Mouse (Mus musculus) right cerebral cortex, postnatal 4 days (tissue): ENCODE results near the gene 1700007K13Rik.

Experiments
- DNase-seq: peaks from one replicate; pipeline ENCODE4 v3.0.0-alpha.2; 2022

Gene 1700007K13Rik

DNA sequence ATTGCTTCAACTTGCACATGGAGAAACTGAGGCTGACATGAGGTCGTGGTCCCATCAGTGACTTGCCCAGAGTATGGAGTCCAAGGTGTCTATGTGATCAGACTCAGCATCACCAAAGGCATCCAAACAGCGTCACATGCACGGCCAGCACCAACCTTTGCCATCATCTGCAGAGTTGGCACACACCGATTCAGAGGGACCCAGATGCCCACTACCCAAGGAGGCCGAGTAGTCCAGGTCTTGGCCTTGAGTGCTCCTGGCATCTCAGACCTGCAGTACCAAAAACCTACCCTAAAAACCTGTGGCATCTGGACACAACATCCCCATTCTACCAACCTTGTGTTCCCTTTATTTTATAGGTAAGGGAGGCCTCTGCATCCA, 51.4 kb downstream of the 1700007K13Rik start:
- no peak for DNase-seq

DNA sequence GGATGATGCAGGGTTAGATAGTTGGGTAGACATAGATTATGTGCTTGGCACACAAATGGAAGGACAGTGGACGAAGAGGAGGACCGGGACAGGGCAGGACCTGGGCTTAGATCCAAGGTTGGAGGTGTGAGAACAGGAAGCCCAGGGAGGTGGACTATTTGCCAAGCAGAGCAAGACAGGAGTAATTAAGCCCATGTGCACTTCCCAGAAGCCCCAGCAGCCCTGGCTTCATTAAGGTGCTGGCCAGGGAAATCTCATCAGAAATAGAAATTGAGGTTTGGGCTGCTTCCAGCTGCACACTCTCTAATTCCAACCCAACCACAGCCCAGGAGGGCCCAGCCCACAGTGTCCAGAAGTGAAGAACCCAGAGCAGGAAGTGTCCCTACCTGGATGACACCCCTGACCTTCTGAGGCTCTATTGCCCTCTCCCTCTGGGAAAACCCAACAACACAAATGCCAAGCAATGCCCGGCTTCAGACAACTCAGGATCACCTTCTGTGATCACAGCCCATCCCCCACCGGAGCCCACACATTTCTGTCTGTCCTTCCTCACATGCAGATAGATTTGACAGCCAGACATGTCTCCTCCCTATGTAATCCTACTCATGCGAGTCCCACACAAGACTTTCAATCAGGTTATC, 51.9 kb downstream of the 1700007K13Rik start:
- DNase-seq = no peak

GRCm38 (mm10) chr2:28412936-28413335, 53.2 kb downstream of the 1700007K13Rik start:
- DNase-seq = peak; percentile 49
